9 mouse cellular contexts compared by ENCODE assay signal in the genomic region with DNA sequence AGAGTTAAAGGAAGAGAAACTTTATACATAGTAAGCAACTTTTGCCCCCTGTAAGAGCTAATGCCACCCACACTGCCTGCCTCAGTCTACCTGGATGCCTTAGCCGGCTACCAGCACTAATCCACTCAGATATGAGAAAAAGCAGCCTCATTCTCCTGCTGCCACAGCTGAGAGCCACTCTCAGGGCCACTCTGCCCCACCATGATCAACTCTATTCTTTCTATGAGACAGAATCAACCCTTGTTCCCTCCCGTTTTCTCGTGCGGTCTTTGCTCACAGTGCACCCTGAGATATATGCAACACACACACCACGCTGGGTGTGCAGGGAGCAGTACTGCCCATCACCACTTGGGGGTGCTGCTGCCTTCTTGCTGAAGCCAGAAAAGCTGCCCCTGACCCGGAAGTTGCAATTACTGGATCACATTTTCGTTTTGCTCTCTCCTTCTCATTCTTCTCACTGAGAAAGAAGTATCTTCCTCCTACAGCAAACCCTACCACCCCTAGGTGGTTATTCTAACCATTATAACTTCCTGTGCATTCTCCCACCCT. TPM values are rescaled to one million over a fixed set of nuclear protein-coding genes. Genes with fewer than 3 reads are reported as not detected.
DNase-seq lines count a peak whose midpoint lies in the region; ATAC-seq and TF ChIP-seq lines count a peak whose summit lies in the region.
"Had no signal": no experiment of that assay in that cellular context is flagged by ENCODE, and none has a peak within 500 bp of the region (broad histone marks: within the 10 kb centered on the region; RNA-seq: fewer than 3 reads in every experiment).

No protein-coding gene starts in this region.

- POLR2A ChIA-PET in Patski (lab: Charles Lee), result no interaction called here

- intact Hi-C loops in left cerebral cortex, postnatal 4 days (cut with DNase I), result no loop called here

- WGBS in hindbrain, embryonic 10.5 days, result 44% methylated on average over 7 of the region's 7 CpGs
- WGBS in hindbrain, embryonic 12.5 days, result 50% methylated on average over 7 of the region's 7 CpGs
- WGBS in heart, embryonic 10.5 days, result 44% methylated on average over 7 of the region's 7 CpGs
- WGBS in thymus, adult 2 months, result 55% methylated on average over 7 of the region's 7 CpGs

- no peaks in the 10 kb centered on the region for H3K36me3 ChIP-seq in hindbrain, embryonic 10.5 days
- H3K36me3 ChIP-seq in hindbrain, embryonic 12.5 days, result no peaks in the 10 kb centered on the region
- peaks cover 8% of the 10 kb centered on the region; the same call in 1 of the 2 replicates for H3K36me3 ChIP-seq in heart, embryonic 10.5 days
- H3K36me3 ChIP-seq in thymus, adult 2 months (ENCODE audit: control insufficient read depth, insufficient read depth, low read length), result no peaks in the 10 kb centered on the region
- H3K36me3 ChIP-seq: limb, embryonic 12.5 days had no signal

- no peak overlapping the region for H3K4me3 ChIP-seq in hindbrain, embryonic 10.5 days
- no peak overlapping the region for H3K4me3 ChIP-seq in hindbrain, embryonic 12.5 days
- no peak overlapping the region for H3K4me3 ChIP-seq in heart, embryonic 10.5 days
- H3K4me3 ChIP-seq in thymus, adult 2 months (ENCODE audit: control insufficient read depth, insufficient read depth, low read length), result no peak overlapping the region
- H3K4me3 ChIP-seq: limb, embryonic 12.5 days had no signal

- H3K9me3 ChIP-seq in hindbrain, embryonic 10.5 days, result no peaks in the 10 kb centered on the region
- no peaks in the 10 kb centered on the region for H3K9me3 ChIP-seq in hindbrain, embryonic 12.5 days (replicated peaks)
- no peaks in the 10 kb centered on the region for H3K9me3 ChIP-seq in heart, embryonic 10.5 days
- H3K9me3 ChIP-seq: limb, embryonic 12.5 days had no signal

- H3K27me3 ChIP-seq in hindbrain, embryonic 10.5 days (ENCODE audit: insufficient read depth, poor library complexity, severe bottlenecking), result no peaks in the 10 kb centered on the region
- H3K27me3 ChIP-seq in hindbrain, embryonic 12.5 days, result no peaks in the 10 kb centered on the region
- no peaks in the 10 kb centered on the region for H3K27me3 ChIP-seq in Patski
- H3K27me3 ChIP-seq in heart, embryonic 10.5 days (ENCODE audit: insufficient read depth, poor library complexity, severe bottlenecking), result no peaks in the 10 kb centered on the region
- no peaks in the 10 kb centered on the region for H3K27me3 ChIP-seq in thymus, adult 2 months (ENCODE audit: control insufficient read depth, insufficient read depth, low read length)
- H3K27me3 ChIP-seq: limb, embryonic 12.5 days had no signal

- ATAC-seq in hindbrain, embryonic 12.5 days (ENCODE audit: low FRiP score), result no peak
- ATAC-seq in Patski, result peak; percentile 55
- ATAC-seq in monocyte, adult 5-6 weeks (replicated peaks; ENCODE audit: insufficient number of reproducible peaks, low FRiP score, low TSS enrichment, poor library complexity, severe bottlenecking), result peak; percentile 79

- no peak overlapping the region for H3K9ac ChIP-seq in hindbrain, embryonic 12.5 days
- H3K9ac ChIP-seq: limb, embryonic 12.5 days had no signal

- no peak overlapping the region for H3K4me2 ChIP-seq in hindbrain, embryonic 12.5 days (replicated peaks)
- H3K4me2 ChIP-seq: limb, embryonic 12.5 days had no signal

- DNase-seq in hindbrain, embryonic 10.5 days (ENCODE audit: low spot score), result peak; percentile 69
- no peak for DNase-seq in Patski (ENCODE audit: low read depth, low spot score)
- DNase-seq in cerebellum, postnatal 25 days, result peak; percentile 71 to 85
- peak; percentile 80 for DNase-seq in heart, embryonic 10.5 days (ENCODE audit: low spot score)
- peak; percentile 70 for DNase-seq in left cerebral cortex, postnatal 4 days
- peak; percentile 87 for DNase-seq in thymus, adult 2 months

- peak; percentile 60 for TF ChIP-seq CTCF in Patski (IDR thresholded peaks at IDR 0.05)
- peak; percentile 91 for TF ChIP-seq CTCF in thymus, adult 2 months (IDR thresholded peaks at IDR 0.05; ENCODE audit: borderline replicate concordance, control insufficient read depth, extremely low read depth, insufficient read depth, low read length, poor library complexity)

- TF ChIP-seq POLR2A in thymus, adult 2 months (IDR thresholded peaks at IDR 0.05; ENCODE audit: control insufficient read depth, extremely low read depth, insufficient read depth, low read length, poor library complexity), result no peak

- in situ Hi-C loops in Patski (cut with MboI; ENCODE audit: low pct_unique_long_range_greater_than_20kb), result loop anchor here (25.0 kb wide), 1 partner anchor 574 kb away; no protein-coding TSS in a partner anchor

- no peaks in the 10 kb centered on the region for H3K4me1 ChIP-seq in hindbrain, embryonic 10.5 days (replicated peaks)
- no peaks in the 10 kb centered on the region for H3K4me1 ChIP-seq in hindbrain, embryonic 12.5 days
- H3K4me1 ChIP-seq in heart, embryonic 10.5 days, result no peaks in the 10 kb centered on the region
- peaks cover 5% of the 10 kb centered on the region; the same call in 1 of the 2 replicates for H3K4me1 ChIP-seq in thymus, adult 2 months (replicated peaks; ENCODE audit: control insufficient read depth, insufficient read depth, low read length)

- no peak overlapping the region for H3K27ac ChIP-seq in hindbrain, embryonic 10.5 days
- H3K27ac ChIP-seq in hindbrain, embryonic 12.5 days, result no peak overlapping the region
- no peak overlapping the region for H3K27ac ChIP-seq in heart, embryonic 10.5 days
- H3K27ac ChIP-seq in thymus, adult 2 months (ENCODE audit: control insufficient read depth, insufficient read depth, low read length), result no peak overlapping the region
- H3K27ac ChIP-seq: limb, embryonic 12.5 days had no signal

- CTCF ChIA-PET in Patski (lab: Charles Lee), result interaction anchor here (0.9 to 2.4 kb wide), 2 partner anchors 9 to 16 kb away, joined by 3 to 12 read pairs; partner anchors contain the start of gene Rwdd3

RNA-seq across cellular contexts. Expression of gene Rwdd3, which starts 8.2 kb away (rescaled TPM):
- 3.2 and 3.6 TPM in 2 replicates for polyA plus RNA-seq in hindbrain, embryonic 10.5 days (2016; fragmentation: Nextera tagmentation; extraction: Ambion mirVana)
- polyA plus RNA-seq in hindbrain, embryonic 12.5 days (2016; fragmentation: Nextera tagmentation; extraction: Ambion mirVana), result 5.3 and 6.9 TPM in 2 replicates
- polyA plus RNA-seq in Patski (2021), result 11.1 TPM
- 4.0 and 5.2 TPM in 2 replicates for polyA plus RNA-seq in heart, embryonic 10.5 days (2016; fragmentation: Nextera tagmentation; extraction: Ambion mirVana)
- total RNA-seq in left cerebral cortex, postnatal 4 days (2021), result 10 to 100 TPM; 23.1 to 27.4 TPM
- total RNA-seq in monocyte, adult 5-6 weeks (2017), result 3.6 to 6.2 TPM (median 3.9 TPM) in 3 replicates
- 1.8 and 2.4 TPM in 2 replicates for polyA plus RNA-seq in thymus, adult 2 months (2012; rRNA removed)
